Mouse (Mus musculus): ENCODE results near the gene Nmi. TPM values are rescaled to one million over a fixed set of nuclear protein-coding genes. Genes with fewer than 3 reads are reported as not detected.
A peak's percentile ranks its signal among the peaks of the same experiment; 100 is the strongest.

Nmi gene
- polyA plus RNA-seq, 2 experiments from 2014 or later, result 158 to 170 TPM

GRCm38 (mm10) chr2:51938750-51939149 is 34.5 kb downstream of the Nmi start:
- ATAC-seq, result no peak

- ATAC-seq, result no peak
Measured at GRCm38 (mm10) chr2:51937004-51937403, 36.3 kb downstream of the Nmi start.

DNA sequence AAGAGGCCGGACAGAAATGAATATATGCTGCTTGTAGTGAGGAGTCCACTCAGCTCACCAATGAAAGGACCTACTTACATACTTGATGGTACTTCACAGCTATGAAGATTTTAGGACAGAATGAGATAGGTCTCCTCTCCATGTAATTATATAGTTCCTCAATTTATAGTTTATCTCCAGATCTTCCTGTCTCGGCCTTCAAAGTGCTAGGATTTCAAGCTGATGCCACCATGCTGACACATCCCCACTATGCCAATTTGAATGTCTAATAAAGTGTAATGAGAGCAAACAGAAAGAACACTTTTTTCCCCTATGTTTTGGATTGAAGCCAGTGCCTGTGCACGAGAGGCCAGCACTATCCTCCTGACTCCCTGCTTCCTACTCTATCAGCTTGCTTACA is 36.7 kb downstream of the Nmi start:
- ATAC-seq, result no peak

- ATAC-seq, result peak; percentile 33
Measured at GRCm38 (mm10) chr2:51935921-51936320, 37.4 kb downstream of the Nmi start.

- peak; percentile 85 for ATAC-seq
Measured at GRCm38 (mm10) chr2:51934574-51935334, 38.5 kb downstream of the Nmi start, which contains the start of gene Rbm43. Rbm43 (minus strand) TSS chr2:51935163.

- ATAC-seq, result peak; percentile 9
Measured at GRCm38 (mm10) chr2:51933341-51934134, 39.8 kb downstream of the Nmi start.

DNA sequence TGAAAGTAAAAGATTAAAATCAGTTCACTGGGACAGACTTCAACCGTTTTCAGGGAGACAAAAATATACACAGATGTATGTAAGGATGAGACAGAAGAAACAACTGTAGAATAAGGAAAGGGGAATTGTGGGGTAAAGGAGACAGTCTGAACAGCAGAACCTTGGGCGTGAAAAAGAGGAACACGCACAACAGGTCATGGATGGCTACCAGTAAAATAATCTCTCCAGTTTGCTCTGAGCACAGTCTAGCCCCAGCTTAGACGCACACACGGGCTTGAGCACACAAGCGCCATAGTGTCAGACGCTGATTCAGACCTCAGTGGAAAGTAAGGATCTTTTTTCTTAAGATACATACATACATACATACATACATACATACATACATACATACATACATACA is 42.1 kb downstream of the Nmi start:
- ATAC-seq, result no peak

GRCm38 (mm10) chr2:51914944-51915680 is 58.2 kb downstream of the Nmi start:
- peak; percentile 41 for ATAC-seq

DNA sequence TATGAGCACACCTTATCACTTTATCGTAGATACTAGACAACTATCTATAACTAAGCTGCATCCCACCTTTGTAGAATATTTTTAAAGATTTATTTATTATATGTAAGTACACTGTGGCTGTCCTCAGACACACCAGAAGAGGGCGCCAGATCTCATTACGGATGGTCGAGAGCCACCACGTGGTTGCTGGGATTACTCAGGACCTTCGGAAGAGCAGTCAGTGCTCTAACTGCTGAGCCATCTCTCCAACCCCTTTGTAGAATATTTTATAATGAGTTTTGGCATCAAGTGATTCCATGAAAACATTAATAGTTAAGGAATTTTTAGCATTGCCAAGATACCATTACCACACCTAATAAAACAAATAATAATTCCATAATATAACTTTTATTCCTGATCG is 58.8 kb downstream of the Nmi start:
- ATAC-seq, result no peak

DNA sequence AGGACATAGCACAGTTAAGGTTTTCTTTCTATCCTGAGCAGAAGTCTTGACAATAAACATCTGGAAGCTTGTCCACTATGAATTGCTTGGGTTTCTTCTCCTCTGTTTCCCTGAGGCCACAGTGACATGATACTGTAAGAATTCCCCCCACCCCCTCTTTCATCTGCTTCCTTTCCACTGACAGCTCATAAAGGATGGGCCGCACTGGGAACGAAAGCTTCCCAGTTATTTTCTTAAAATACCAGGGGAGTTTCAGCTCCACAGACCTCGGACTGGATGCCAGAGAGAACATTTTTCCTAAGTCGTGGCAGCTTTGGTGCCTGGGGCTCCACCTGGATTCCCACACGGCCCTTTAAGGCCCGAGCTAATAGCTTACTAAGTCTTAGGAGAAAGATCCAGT is 60.6 kb downstream of the Nmi start:
- ATAC-seq, result no peak

DNA sequence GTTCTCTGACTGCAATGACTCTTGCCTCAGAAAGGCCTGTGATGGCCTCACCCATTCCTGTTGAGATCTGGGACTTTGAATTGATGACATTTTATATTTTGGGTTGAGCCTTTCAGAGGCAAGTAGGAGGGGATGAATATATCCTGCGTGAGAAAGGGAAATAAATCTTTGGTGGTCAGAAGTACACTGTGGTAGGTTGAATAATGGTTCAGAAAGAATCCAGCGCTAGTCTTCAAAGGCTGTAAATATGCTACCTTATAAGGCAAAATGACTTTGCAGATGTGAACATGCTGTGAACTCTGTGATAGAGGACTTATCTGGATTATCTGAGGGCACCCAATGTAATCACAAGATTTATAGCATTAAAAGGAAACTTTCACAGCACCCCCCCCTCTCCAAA is 61.4 kb downstream of the Nmi start:
- ATAC-seq, result no peak

DNA sequence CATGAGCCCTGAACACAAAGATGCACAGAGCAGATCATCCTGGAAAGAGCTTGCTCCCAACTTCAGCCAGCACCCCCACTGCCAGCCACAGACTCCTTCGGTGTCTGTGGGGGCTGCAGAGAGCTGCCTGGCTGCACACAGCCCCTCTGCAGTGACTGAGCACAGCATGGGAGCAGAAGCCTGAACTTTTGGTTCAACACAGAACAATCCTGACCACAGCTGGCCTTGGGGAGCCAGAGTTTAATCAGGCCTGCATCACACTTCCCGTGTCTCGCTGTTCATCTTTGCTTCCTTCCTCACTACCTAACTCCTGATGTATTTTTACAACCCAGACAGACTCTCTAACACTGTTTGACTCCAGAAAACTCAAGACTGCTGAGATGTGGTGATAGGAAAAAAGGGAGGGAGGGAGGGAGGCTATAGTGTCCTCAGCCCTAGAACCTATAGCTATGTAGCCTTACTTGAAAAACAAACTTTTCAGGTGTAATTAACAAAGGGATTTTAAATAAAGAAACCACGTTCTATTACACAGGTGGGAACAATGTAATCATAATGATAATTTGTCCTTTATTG is 65.7 kb downstream of the Nmi start:
- no peak for ATAC-seq

DNA sequence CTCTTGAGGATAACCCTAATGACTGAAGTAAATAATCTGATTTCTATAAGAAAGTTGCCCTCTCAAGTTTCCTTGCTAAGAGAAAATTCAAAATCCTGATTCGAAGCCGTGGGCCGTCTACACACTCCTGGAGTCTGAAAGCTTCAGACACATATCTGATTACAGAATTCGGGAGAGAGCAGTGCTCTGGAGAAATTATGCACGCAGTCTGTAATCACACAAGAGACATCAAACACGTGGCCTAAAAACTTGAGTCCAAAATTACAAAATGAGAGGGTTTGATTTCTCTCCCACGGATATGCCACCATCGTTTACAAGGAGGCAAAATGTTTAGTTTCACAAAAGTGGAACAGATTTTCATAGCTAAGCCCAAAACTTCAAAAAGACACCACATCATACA is 67.7 kb downstream of the Nmi start:
- ATAC-seq, result no peak

Other genes with a start within 250 kb of the Nmi start
- 10 to 100 TPM; 35.3 to 35.7 TPM for gene Rbm43, start 38.3 kb downstream of the Nmi start, polyA plus RNA-seq (2017; shearing (Covaris generic))
- gene Tnfaip6, start 64.5 kb upstream of the Nmi start, polyA plus RNA-seq (2017; shearing (Covaris generic)), result not detected
- 10 to 100 TPM; 26.0 to 31.3 TPM for gene Rif1, start 99.3 kb upstream of the Nmi start, polyA plus RNA-seq (2017; shearing (Covaris generic))

Data from CD4-positive, CD25-positive, alpha-beta regulatory T cell, adult 4 months (primary cell).